Mouse (Mus musculus) CH12F3 (cell line): Measurements from ENCODE around the gene Olfr47.
"Not testable (repeated sequence)": the region's sequence is repeated elsewhere in the genome, so short reads cannot be mapped to it uniquely, and the experiment has no call there.

Experiments
- in situ Hi-C: fragments of 300-500 bp; cut with MboI; formaldehyde crosslinking; loops from 2 replicates; pipeline ENCODE4 v1.14.3; 2020; ENCODE audit warnings: low sequenced_read_pairs

Gene Olfr47

DNA sequence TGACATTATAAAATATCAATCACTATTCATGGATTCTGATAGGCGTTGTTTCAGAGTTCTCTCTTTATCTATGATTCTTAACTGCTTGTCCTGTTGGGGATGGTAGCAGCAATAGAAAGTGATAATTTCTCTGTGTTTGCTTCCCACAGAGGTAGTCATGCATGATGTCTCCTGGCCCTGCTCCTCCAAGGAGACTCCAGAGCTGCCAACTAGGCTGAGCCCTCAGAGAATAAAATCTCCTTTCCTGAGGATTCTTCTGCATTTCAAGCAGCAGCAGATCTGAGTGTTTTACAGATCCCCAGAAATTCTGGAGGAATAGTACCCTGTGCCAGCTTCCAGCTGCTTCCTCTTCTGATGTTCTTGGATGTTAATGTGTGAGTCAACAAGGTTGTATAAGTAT is at the start of gene Olfr47:
Gene Olfr47 (plus strand): TSS at position 275 of the 400 bp plus-strand sequence.
- in situ Hi-C loops = not testable (repeated sequence)

DNA sequence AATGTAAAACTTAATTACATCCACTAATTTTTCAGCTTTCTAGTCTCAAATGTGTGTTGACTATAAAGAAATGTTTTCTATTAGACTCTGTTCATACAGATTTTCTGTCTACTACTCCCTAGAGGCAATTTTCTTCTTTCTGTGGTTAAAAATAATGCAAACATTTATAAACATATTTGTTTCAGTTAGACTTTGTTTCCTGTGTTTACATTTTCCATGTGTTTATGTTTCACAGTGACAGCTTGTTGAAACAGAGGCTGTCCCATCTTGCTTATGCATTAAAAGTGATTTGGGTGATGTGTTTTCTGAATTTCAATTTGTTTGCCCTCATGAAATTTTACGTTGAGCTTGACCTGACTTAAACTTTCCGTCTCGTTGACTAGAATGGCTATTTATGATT is 40.3 kb upstream of the Olfr47 start:
- in situ Hi-C loops = no loop called here

DNA sequence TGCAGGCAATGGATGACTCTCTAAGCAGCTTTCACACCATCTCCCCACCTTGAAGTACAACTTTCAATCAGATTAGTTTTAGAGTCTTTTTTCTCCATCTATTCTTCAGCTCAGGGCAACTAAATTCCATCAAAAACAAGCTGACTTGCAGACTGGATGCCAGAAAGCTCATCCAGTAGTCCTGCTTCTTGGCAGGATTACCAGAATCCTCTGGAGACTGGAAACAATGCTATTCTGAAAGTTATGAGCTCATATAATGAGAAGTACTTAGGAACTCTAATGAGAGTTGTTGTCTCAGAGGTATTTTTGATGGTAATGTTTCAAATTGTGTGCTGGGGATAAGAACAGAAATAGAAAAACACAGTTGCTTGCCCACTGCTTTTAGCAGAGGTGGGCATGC is 34.5 kb upstream of the Olfr47 start, which contains the start of gene Olfr435:
Gene Olfr435 (plus strand): TSS at position 366 of the 400 bp plus-strand sequence.
- in situ Hi-C loops = no loop called here

DNA sequence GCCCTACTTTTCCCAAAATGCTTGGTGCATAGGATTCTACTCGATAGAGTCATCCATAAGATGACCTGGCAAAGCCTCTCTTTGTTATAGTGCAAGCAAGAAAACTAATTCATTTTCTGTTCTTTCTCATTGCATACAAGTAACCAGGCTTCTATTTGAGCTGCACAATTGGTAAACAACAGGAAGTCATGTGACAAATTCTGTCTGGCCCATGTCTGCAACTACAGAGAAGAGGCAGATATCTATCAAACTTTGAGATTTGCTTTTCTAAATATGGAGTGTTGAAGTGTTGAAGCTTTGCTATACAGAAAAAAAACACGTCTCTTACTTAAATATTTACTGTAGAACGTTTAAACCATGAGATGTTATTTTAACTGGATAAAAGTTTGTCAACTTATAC is 33.2 kb upstream of the Olfr47 start:
- in situ Hi-C loops = no loop called here

DNA sequence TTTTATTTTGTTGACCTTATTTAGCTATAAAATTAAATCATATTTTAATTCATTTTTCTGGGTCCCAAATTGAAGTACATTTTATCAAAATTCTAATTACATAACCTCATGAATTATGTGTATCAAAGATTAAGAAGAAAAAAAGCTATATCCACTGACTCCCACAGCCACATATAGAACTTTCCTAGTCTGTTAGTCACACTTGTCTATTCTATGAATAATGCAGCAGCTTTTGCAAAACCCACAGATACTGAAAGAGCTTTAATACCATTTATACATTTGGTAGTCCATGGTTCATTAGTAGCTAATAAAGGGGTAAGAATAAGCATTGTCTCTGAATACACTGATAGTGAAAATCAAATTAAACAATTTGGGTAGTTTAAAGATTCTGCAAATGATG is 28.5 kb upstream of the Olfr47 start:
- in situ Hi-C loops = no loop called here

DNA sequence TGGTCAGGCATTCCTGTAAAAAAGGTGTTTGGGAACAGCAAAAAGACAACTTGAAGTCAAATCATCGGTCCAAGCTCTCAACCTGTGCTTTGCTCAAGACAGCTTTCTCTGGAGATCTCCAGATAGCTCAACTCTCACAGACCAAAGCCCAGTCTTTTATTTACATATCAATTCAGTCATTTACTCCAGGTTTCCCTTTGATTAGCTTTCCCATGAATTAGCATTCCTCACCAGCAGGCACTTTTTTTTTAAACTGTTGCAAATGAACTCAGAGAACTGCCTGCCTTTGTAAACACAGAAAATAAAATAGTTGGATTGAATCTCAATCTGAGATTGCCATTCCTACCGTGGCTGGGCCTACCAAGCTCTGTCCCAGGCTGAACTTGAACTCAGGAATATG is 26.0 kb upstream of the Olfr47 start:
- in situ Hi-C loops = no loop called here

DNA sequence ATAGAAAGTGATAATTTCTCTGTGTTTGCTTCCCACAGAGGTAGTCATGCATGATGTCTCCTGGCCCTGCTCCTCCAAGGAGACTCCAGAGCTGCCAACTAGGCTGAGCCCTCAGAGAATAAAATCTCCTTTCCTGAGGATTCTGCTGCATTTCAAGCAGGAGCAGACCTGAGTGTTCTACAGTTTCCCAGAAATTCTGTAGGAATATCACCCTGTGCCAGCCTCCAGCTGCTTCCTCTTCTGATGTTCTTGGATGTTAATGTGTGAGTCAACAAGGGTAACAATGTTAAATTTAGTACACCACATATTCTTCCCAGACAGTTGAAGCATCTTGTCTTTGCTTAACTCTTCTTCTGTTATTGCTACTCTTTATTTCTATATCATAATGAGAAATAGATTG is 18.5 kb upstream of the Olfr47 start, which contains the start of gene Olfr434:
Gene Olfr434 (plus strand): TSS at position 149 of the 400 bp plus-strand sequence.
- in situ Hi-C loops = not testable (repeated sequence)

DNA sequence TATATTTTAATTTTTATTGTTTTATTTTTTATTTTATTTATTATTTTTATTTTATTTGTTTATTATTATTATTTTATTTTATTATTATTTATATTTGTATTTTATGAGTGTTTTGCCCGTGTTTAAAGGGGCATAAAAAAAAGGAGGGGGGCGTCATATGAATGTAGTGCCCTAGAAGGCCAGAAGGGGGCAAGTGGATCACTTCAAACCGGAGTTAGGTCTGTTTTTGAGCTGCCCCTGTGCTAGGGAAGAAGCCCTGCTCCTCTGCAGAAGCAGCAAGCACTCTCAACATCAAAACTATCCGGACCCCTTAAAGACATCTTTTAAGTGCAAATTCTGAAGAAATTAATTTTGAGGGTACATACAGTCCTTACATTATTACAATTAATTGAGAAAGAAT is 10.7 kb downstream of the Olfr47 start:
- in situ Hi-C loops = no loop called here

DNA sequence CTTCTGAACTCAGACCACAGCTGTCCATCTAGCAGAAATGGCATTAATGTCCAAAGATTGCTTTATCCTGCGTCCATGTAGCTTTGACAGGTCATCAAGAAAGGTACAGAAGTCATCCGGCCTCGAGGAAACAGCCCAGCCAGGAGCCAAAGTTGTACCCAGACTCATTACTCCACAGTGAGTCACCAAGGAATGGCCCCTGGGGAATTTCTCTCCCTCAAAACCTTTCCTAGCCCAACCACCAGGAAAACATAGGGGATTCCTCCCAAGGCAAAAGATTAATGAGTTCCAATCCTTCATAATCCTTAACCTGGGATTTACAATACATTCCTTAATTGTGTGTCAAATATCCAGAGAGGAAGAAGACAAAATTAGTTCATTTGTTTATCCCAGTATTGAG is 16.1 kb downstream of the Olfr47 start:
- in situ Hi-C loops = no loop called here

DNA sequence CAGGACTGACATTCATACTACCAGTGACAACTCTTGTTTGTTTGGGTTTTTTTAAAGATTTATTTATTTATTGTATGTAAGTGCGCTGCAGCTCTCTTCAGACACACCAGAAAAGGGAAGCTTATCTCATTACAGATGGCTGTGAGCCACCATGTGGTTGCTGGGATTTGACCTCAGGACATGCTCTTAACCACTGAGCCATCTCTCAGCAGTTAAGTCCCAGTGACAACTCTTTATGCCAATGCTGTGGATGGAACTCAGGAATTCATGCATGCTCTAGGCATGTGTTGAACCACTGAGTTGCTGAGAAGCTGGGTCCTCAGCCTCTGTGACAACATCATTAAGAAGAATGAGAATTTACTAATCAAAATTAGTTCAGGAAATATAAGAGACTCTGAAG is 21.7 kb downstream of the Olfr47 start:
- in situ Hi-C loops = no loop called here

DNA sequence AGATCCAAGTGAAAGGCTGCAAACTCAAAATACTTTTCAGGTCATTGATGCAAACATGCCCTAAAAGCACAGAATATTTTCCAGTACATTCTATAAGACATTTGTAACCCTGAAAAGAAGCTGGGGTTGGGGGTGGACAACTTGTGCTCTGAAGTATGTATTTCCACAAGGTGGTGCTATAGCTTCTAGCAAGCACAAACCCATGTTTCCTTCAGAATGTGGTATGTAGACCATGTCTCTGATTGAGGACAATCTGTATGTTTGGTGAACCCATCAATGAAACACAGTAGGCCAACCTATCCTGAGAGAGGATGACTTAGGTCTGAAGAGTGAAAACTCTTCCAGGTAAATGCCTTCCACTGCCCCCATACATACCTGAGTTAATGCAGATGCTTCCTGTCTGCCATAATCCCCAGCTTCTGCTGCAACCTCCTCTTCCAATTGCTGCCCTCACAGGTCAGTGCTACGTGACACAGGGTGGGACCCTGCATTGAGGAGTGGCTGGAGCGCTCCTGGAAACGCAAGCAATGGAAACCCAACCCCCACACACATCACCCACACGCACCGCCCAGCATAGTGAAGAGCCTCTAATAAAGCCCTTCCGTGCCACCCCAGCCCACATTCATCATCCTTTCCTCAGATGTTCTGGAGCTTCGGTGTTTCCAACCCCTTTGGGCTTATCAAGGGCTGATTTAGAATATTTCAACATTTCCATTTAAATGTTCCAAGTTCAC is 23.0 kb downstream of the Olfr47 start:
- in situ Hi-C loops = no loop called here

DNA sequence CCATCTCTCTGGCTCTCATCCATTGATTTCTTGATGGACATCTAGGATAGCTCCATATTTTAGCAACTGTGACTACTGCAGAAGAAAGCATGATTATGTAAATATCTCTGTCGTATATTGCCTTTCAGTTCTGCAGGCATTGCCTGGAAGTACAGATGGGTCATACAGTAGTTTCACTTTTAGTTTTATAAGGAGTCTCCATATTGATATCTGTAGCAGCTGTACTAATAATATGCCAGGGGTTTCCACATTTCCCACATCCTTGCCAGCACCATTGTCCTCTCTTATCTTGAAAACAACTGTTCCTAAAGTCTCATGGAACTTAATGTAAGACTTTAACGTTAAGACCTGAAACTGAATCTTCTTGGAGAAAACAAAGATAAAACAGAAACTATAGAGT is 29.4 kb downstream of the Olfr47 start:
- in situ Hi-C loops = no loop called here

DNA sequence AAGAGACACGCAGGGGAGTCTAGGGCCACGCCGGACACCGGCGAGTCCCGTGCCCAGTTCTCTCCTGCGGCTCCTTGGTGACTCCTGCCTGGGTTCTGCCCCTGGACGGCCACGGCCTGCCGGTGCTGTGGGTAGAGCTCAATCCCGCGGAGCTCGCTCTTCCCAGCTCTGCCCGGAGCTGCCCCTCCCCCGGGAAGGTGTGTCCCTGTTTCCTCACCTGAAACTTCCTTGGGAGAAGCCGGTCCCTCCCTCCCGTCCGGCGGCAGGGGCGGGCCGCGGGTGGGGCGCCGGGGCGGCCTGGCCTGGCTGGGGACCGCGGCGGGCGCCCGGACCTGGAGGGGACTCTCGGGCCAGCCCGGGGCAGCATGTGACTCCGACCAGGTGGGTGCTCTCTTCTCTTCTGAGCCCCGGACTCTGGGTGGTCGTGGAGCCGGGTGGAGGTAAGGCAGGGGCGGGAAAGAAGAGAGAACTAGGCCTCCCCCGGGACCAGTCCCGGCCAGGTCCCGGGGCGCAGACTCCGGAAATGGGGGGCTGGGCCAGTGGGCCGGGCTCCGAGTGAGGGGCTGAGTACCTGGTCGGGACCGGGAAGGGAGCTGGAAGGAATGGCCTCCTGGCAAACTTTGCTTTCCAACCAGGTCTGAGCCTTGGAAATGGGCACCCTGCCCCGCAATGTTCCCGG is 34.2 kb downstream of the Olfr47 start, which contains the start of gene Arhgef5:
Gene Arhgef5 (plus strand): TSS at position 220 of the 679 bp plus-strand sequence.
- in situ Hi-C loops = no loop called here

DNA sequence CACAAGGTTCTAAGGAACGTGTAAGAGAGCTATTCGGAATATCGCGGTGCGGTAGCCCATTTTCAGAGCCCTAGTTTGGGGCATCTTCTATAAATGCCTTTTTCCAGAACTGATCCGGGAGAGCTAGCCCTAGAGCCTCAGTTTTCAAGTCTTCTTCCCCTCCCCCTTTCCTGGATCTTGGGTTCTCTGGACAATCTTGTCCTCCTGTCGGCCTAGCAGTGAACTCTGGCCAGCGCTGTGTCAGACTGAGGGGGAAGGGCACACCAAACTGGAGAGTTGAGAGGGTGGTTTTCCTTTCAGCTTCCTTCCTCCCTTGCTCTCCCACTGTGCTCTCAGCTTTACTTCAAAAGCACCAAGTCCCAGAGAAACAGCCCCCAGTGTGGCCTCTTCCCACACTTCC is 35.0 kb downstream of the Olfr47 start:
- in situ Hi-C loops = no loop called here

DNA sequence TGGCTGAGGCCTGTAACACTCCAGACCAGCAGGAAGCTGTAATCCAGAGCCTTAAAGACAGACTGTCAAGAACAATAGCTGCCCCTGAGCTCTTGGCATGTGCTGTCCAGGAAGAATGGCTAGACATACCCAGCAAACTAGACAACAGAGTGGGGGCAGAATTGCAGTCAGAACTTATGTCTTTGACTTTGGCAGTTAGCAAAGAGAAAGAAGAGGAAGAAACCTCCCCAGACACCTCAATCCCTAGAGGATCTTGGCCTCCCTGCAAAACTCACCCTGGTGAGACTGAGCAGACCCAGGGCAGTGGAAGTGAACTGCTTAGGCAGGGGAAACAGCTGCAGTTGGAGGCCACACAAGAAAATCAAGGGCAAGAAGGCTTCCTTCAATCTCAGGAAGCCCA is 41.3 kb downstream of the Olfr47 start:
- in situ Hi-C loops = no loop called here

DNA sequence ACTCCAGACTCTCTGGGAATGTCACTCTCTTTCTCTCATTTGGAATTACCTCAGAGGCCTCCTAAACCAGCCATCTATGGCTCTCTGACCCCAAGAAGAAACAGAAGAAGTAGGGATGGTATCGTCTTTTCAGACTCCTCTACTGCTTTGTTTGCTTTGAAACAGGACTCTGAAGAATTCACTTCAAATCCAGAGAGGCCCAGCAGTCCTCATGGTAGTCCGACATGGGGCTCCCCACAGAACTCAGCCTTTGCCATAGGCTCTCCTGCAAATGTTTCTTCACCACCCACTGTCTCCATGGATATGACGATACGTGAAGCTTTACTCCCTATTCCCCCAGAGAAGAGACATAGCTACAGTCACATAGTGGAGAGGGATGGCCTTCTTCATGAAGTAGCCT is 42.8 kb downstream of the Olfr47 start:
- in situ Hi-C loops = no loop called here

DNA sequence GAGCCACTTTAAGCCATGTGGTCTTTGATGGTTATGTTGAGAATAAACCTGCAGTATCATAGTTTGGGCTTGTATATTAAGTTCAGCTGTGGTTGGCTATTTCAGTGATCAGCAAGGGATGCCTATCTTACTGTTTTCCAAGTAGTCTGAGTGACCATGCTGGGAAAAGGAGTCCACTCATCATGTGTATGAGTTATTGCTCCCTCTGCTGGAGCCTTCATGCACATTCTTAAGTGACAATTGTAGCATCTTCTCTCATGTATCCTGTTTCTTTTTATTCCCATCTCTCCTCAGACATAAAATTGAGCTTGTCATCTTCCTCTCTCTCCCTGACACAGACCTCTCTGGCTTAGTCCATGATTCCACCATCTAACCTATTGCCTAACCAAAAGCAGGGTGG is 46.9 kb downstream of the Olfr47 start:
- in situ Hi-C loops = no loop called here

DNA sequence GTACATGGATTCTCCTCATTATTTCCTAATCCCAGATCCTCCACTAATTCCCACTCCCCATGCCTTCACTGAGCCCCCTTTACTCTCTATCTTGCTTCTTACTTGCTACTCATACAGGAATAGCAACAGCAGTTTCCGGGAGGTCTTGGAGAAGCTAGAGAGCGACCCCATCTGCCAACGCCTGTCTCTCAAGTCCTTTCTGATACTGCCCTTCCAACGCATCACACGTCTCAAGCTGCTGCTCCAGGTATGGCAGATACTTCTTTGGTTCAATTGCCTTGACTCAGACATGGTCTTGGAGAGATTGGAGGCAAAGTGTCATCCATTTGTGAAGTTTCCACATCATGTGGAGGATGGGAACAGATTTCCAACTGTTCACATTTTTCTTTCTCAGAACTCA is 49.2 kb downstream of the Olfr47 start:
- in situ Hi-C loops = no loop called here
